Mouse (Mus musculus): ENCODE measurements at regions not wholly inside any gene's neighbourhood (a gene's known extent, or its start where the extent isn't known, plus 50 kb on each side); places are given as distances from the start of the nearest gene placed in this dataset.
A peak's percentile ranks its signal among the peaks of the same experiment; 100 is the strongest.

DNA sequence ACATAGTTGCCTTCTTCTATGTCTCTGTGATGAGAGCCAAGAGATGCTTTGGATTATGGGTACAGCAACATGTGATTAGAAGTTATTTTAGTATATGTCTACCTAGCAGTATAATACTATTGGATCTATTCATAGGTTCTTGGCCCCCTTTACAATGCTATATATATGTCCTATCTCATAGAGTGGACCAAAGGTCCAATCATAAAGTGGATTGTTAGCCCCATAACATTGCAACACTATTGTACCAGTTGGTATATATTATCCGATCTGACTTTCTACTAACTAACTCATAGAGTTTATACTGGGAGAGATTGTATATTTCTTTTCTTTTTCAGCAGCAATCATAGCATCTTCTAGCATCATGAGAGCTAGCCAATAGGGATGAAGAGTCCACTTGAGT, 491.7 kb upstream of the Zeb2 start:
- no peak for DNase-seq (ENCODE audit: low spot score)

DNA sequence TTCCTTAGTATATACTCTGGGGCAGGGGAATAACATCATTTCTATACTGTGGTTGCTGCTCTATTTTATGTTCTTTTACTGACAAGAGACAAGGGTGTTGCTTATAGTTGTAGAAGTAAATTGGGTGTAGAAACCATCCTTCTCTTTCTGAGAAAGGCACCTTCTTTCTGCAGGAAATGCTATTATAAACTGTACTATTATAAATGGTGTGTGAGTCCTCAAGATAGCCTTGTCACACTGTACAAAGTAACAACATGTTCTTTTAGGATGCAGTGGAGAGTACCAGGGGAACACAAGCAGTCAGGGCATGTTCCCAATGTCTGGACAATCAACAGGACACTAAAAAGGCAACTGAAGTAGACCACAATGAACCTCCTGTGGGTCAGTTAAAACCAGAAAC, 490.2 kb upstream of the Zeb2 start:
- no peak for DNase-seq (ENCODE audit: low spot score)

DNA sequence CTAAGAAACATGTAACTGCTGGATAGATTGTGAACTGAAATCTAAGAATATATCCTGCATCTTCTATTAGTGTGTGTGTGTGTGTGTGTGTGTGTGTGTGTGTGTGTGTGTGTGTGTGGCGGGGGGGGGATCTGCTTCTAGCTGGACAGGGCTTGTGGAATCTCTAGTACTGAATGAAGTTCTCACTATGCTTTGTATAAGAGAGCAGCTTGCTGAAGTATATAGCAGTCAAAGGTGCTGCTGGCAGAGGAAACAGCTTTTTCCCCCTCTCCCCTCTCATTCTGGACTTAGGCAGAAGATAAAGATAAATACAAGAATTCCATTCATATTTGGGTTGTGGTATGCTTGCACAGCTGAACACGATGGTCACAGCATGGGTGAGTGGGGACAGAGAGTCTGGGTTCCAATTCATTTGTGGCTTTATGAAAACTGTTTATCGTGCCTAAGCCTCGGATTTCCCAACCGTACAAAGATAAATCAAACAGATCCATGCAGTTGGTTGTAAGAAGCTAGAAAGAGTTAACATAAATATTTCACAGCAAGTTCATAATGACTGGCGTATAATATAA, 484.2 kb upstream of the Zeb2 start:
- no peak for DNase-seq (ENCODE audit: low spot score)

DNA sequence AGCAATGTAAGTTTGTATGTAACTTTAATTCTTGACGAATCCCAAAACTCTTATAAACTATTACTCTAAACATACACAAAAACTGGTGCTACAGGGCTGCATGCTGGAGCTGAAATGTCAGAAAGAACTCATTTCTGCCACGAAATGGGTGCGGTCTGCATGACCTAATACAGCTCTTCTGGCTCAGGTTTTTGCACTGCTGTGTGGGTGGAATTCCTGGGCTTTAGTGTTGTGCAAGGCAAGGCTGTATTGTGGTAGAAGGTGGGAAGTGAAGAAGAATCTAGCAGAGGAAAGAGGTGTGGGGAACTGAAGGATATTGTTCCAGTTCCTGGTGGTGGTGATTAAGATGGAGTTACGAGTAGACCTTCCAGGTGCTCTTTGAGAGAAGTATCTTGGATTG, 476.6 kb upstream of the Zeb2 start:
- DNase-seq (ENCODE audit: low spot score): no peak

DNA sequence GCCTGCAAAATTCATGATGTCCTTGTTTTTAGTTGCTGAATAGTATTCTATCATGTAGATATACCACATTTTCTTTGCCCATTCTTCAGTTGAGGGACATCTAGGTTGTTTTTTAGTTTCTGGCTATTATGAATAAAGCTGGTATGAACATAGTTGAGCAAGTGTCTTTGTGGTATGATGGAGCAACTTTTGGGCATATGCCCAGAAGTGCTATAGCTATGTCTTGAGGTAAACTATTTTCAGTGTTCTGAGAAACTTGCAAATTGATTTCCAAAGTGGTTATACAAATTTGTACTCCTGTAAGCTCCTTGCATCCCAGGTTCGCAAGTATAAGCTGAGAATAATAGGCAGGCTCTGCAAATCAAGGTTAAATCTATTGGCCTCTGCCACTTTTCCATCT, 473.8 kb upstream of the Zeb2 start:
- no peak for DNase-seq (ENCODE audit: low spot score)

DNA sequence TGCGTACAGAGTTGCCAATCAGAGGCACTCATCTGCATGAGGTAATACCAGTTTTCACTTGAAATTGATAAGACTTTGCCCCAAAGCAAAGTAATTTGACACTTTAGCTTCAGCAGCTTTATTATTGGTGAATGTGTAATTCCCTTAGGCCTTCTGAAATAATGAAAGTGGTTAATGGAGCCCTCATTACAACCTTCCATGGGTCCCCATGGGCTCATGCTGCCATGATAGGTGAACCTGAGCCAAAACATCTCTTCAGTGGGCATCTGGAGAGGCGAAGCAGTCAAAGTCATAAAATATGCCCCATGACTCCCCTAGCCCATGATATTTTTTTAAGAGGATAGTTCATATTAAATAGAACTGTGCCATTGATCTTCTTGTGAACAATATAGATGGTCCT, 471.1 kb upstream of the Zeb2 start:
- DNase-seq (ENCODE audit: low spot score): no peak

DNA sequence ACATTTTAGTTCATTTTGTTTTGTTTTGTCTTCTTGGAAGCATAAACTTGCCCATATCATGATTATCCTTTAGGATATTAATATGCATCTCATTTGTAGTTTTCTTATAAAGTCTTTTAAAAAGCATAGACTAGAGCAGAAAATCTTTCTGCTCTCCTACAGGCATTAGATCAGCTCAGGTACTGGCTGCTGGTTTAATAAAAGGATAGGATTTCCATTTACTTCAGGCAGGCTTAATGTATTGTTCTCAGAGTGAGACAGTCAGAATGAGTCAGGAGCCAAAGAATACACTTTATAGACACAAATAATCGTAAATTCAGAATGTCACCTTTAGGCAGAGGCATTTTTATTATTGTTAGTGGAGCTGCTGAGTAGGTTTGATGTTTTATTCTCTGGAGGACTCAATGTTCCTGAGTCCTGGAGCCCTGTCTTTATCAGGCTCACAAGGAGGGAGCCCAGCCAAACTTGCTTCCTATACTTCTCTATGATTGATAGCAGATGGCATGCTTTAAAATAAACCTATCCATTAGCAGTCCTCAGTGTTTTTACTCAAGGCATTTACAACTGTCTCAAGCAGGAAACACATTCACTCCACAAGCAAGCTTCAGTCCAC, 469.5 kb upstream of the Zeb2 start:
- no peak for DNase-seq (ENCODE audit: low spot score)

DNA sequence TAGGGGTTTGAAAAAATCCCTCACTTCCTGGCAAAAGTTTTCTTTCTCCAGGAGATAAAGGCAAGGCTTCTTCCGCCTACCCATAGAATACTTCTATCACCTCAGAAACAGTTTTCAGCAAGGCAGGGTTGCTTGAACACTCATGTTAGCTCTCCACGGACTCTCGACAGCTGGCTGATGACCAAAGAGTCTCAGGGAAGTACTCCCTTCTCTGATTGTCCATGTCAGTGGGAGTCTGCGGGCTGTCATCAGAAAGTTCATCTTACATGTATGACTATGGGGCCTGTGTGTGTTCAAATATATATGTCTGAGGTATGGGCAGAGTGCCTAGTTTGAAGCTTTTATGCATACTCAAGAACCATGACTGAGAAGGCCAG, 464.3 kb upstream of the Zeb2 start:
- no peak for DNase-seq (ENCODE audit: low spot score)

DNA sequence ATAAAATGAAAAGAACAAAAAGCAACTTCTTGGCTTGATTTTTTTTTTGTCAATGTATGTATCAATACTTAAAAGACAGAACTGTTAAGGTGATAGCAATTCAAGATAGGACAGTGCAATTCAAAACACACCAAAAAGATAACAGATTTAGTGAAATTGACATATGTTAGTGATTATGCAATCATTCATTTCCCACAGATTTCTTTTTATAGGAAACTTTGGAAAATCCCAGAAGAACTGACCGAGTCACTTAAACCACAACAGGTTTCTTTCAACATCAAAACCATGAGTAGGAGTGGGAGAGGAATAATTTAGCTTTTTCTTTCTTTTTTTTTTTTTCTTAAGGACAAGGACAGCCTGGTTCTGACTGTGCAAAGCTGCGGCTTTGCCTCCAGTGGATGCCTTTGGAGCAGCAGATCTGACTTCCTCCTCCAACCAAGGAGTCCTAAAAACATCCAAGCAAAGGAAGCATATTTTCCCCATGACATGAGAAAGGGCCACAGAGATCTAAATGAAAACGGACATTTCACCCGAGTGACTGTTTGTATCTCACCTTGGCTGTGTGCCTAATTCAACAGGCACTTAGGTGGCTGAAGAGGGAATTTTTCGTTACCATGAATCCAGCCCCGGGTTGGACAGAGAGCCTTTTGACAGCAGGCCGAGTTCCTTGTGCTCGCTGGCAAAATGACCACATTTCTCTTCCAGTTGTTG, 463.8 kb upstream of the Zeb2 start:
- DNase-seq (ENCODE audit: low spot score): no peak

DNA sequence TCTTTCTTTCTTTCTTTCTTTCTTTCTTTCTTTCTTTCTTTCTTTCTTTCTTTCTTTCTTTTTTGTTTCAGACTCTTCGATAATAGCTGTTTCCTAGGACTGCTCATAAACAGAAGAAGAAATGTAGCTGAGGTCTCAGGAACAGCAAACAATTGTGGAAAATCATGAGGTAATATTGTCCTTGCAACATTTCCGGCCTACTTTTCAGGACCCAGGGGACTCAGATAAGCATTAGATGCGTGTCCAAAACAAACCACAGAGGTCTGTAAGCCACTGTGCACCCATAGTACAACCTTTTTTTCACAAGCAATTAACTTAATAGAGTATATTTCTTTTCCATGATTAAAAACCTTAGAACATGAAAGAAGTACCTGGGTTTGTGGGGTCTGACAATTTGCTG, 455.7 kb upstream of the Zeb2 start:
- DNase-seq (ENCODE audit: low spot score): no peak

DNA sequence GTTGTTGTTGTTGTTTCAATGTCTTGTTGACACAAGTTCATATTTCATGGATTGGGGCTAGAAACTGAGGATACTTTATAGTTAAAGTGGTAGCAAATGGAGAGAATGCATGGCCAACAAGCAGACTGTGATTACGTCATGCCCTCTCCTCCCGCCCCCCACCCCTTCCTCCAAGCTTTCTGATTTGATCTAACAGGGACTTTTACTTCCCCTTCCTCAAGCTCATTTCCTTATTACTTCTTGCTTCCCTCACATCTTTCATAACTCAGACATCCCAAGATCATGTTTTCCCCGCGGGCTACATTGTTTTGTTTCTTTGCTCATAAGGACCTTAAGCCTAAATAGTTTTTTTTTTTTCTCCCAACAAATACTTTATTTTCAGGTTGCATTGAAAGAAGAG, 437.5 kb upstream of the Zeb2 start:
- no peak for DNase-seq (ENCODE audit: low spot score)

DNA sequence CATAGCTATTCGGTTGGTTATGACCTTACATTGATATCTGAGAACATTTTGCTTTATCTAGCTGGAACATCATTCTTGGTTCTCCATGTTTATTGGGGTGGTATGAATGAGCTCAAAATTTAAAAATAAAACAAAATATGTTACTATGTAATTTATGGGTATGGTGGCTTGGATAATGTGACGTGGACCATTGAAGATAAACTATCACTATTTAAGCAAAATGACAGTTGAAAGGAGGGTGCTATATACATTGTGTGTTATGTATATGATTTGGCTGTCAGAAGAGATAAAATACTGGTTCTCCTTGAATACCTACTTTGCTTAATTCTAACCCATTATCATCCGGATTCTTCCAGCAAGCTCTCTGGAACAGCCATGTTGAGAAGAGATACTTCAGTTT, 424.2 kb upstream of the Zeb2 start:
- no peak for DNase-seq (ENCODE audit: low spot score)

DNA sequence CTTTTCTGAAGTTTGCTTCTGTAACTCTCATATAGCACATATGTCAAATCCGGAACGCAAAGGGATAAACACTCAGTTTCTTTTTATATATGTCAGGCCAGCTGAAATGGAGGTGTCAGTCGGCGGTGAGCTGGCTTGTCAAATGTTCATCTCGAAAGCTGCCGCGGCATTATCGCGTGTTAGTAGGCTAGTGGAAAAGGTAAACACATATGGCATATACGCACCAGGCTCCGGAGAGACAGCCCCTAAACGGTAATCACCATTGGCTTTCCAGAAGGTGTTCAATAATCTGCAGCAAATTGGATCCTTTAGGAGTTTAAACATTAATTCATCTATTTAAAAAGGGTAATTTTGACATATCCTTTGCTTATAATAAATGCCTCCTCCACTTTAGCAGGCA, 421.8 kb upstream of the Zeb2 start:
- peak; percentile 23 for DNase-seq (ENCODE audit: low spot score)

DNA sequence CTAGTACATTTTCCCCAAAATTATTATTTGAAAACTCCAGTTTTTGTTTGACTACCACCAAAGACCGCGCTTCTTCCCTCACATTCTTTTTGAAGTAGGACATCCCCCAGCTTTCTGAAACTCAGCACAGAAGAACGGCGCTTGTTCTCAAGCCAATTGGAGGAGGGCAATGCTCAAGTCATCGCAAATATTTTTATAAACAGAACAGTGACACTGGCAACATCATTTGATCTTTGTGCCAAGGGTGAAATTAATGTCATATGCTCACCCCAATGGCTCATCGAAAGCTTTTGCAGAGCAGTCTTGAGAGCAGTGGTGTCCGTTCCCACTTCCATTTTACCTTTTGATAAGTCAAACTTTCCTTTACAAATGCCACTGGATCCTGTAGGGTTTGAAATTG, 420.5 kb upstream of the Zeb2 start:
- no peak for DNase-seq (ENCODE audit: low spot score)

DNA sequence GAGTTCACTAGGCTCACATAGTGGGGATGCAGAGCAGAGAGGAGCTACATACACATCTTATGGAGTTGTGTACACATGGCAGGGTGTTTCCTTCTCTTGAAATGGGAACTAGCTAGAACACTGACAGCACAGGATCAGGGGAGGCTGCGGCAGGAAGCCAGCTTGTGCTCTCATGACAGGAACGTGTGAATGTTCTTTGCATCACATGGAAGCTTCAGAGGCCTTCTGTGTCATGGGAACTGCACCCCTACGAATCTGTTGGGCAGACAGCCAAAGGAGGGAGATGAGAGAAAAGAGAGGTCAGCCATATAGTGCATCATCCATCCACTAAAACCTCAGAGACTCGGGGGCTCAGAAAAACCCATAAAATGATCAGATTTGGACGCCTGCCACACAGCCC, 417.6 kb upstream of the Zeb2 start:
- no peak for DNase-seq (ENCODE audit: low spot score)

DNA sequence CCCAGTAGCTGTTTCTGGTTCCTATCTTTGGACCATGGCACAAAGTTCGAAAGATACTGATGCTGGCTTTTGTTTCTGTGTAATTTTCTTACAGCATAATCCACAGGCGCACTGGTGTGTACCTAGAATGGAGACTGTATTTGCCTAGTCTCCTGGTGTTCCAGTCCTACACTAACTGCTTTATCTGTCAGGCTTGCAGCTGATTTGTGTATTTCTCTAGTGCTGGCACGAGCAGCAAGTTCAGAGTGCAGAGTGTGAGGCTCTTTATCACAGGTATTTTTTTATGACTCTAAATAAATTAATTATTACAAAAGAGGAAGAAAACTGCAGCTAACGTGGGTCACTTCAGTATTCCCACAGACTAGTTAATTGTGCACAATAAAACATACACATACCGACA, 405.1 kb upstream of the Zeb2 start:
- no peak for DNase-seq (ENCODE audit: low spot score)

DNA sequence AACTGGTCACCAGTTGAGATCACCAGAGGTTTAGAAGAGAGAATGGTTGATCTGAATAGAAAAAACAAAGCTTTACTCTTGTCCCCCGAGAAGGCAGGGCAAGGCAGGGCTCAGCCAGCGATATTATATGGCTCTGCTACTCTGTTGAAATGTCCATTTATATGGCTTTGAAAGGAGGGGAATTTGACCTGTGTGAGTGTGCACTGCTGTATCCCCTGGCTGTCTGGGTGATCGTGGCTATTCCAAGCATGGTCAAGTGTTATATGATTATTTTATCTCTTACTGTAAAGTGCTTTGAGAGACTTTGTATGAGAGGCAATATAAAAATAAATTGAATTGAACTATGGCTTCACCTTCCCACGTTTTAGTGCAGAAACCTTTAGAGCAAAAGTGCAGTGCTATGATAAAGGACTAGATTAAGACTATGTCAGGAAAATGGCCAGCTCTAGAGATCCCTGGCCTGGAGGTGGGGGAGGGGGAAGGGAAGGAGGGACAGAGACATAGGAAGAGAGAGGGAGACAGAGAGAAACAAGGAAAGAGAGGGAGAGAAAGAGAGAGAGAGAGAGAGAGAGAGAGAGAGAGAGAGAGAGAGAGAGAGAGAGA, 402.5 kb upstream of the Zeb2 start:
- no peak for DNase-seq (ENCODE audit: low spot score)

DNA sequence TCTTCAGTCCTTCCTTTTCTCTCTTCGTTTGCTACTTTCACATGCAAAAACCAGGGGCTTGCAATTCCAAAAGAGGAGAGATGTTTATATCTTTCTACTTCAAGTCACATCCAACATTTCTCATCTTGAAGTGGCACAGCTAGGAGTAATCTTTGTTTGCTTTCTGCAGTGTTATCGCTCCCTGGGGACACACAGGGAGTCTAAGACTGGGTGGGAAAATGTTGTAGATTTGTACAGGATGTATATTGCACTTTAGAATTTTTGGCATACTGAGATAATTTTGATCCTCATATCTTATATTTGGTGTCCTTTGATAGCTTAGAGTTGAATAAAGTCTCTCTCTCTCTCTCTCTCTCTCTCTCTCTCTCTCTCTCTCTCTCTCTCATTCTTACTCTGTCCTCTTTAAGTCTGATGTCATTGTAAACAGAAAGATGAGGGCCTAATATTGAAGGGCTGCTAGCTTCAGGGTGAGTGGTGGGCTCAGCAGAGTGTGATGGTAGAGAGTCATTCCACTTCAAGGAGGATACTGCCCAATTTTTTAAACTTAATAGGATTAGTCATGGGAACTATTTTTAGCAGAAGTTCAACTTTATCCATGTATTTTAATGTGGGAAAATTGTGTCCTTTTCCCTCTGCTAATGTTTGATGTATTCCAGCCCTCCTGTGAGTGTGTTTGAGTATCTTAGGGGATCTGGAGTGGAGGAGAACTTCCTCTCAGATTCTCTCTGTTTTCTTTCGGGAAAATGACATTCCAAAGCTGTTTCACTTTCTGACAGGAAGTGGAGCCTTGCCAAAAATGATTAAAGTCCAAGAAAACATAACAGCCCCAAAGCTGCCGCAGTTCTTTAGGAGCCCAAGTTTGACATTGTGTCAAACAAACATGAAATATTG, 397.3 kb upstream of the Zeb2 start:
- DNase-seq (ENCODE audit: low spot score): no peak

DNA sequence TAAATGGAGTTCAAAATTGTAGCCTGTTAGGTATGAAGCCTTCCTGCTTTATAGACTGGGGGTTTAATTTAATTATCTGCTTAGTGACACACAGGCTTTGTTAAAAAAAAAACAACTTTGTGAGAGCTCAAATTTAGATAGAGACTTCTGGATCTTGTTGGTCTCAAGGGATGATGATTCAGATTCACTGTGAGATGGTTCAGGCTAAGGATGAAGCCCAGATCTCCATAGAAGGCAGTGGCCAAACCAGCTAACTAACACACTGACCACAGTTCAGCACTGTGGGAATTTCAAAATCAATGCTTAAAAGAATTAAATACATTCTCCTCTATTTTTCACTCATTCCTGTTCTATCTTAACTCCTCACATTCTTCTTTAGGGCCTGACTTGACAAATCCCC, 395.7 kb upstream of the Zeb2 start:
- no peak for DNase-seq (ENCODE audit: low spot score)

DNA sequence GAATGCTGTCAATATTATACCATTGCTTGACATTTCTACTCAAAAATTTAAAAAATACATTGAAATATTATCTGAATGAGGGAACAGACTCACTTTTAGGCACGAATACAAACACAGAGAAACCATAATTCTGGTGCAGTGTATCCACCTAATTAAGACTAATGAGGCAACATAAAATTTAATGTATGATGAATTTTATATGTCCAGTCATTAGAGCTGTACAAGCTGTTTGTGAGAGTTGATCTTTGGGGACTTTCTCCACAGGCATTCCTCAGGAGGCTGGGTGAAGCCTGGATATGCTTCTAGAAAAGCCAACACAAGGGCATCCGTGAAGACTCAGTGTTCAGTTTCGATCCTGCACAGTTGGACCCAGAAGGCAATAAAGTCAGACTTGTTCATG, 394.6 kb upstream of the Zeb2 start:
- no peak for DNase-seq (ENCODE audit: low spot score)

DNA sequence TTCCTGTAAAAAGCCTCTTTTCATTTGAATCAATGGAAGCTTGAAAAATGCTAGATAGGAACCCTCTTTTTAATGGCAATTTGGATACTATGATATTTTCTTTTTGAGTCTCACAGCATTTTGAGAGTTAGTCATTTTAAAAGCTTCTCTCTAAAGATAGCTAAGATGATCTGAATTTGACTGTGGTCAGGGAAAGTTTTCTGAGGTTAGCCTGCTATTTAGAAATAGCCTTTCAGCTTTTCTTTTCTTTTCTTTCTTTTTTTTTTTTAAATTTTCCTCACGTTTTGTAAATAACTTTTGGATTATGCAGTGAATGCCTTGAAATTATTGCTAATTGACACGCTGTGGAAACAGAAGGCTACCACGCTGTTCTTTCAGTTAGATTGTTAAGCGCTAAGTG, 387.3 kb upstream of the Zeb2 start:
- DNase-seq (ENCODE audit: low spot score): no peak

DNA sequence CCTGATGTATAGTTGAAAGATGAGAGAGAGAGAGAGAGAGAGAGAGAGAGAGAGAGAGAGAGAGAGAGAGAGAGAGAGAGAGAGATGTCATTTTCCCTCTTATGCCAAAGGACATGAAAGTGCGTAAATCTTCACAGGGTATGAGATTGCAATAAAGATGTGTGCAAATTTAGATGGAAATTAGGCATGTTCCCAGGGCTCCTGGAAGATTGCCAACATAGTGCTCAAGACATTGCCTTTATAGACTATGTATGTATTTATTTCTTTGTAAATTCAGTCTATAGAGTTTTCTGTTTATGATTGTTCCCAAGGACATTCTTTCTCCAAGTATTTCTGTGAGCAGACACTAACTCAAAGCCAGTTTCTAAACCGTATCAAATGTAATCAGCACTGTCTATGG, 376.5 kb upstream of the Zeb2 start:
- DNase-seq (ENCODE audit: low spot score): no peak

DNA sequence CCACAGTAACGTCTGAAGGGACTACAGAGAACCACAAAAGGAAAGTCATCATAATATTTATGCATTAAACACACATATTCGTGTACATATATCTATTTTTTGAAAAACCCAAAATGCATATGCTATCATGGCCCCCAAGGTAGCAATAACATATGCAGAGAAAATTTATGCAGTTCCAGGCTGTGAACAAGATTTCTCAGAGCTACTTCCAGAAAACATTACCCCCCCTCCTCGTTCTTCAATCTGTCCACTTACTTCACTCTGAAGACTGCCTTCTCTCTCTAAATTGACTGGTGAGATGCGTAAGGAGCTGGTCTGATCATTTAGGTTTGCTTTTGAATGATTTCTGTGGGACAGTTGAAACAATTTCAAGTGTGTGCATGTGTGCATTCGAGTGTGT, 369.3 kb upstream of the Zeb2 start:
- no peak for DNase-seq (ENCODE audit: low spot score)
